Mouse (Mus musculus) stomach, postnatal 0 days (tissue): Measurements from ENCODE around the gene Ephb6. TPM values are rescaled to one million over a fixed set of nuclear protein-coding genes. Genes with fewer than 3 reads are reported as not detected.

Experiments
- ATAC-seq: fragments of 200-750 bp; cut with Nextera tagmentation; 2 replicates; pipeline ENCODE4 v1.8.0; 2017; ENCODE audit not compliant: low FRiP score, low TSS enrichment
- DNase-seq: peaks from one replicate; pipeline ENCODE4 v3.0.0-alpha.2; 2016; ENCODE audit warnings: low spot score
- H3K27ac ChIP-seq: fragments of 300-500 bp; sonication (generic); replicated peaks from 2 replicates; pipeline ENCODE4 v1.5.1; 2014; ENCODE audit warnings: mild to moderate bottlenecking, control low read depth
- H3K27me3 ChIP-seq: fragments of 300-500 bp; sonication (generic); 2 replicates; pipeline ENCODE4 v1.6.1; 2014; ENCODE audit warnings: low read length; ENCODE audit not compliant: control insufficient read depth, insufficient read depth
- H3K36me3 ChIP-seq: fragments of 300-500 bp; sonication (generic); 2 replicates; pipeline ENCODE4 v1.6.1; 2014; ENCODE audit warnings: low read length, mixed read lengths; ENCODE audit not compliant: control insufficient read depth, insufficient read depth
- H3K4me1 ChIP-seq: fragments of 300-500 bp; sonication (generic); replicated peaks from 2 replicates; pipeline ENCODE4 v1.6.1; 2014; ENCODE audit warnings: antibody characterized with exemption; ENCODE audit not compliant: control insufficient read depth, insufficient read depth
- H3K4me2 ChIP-seq: fragments of 300-500 bp; sonication (generic); replicated peaks from 2 replicates; pipeline ENCODE4 v1.6.1; 2014; ENCODE audit warnings: low read depth, mild to moderate bottlenecking, control low read depth, moderate library complexity
- H3K4me3 ChIP-seq: fragments of 300-500 bp; sonication (generic); 2 replicates; pipeline ENCODE4 v1.5.1; 2014; ENCODE audit warnings: low read depth, low read length, control low read depth
- H3K9ac ChIP-seq: fragments of 300-500 bp; sonication (generic); 2 replicates; pipeline ENCODE4 v1.6.1; 2014; ENCODE audit warnings: mild to moderate bottlenecking, low read length, control low read depth, mixed read lengths
- H3K9me3 ChIP-seq: fragments of 300-500 bp; sonication (generic); 2 replicates; pipeline ENCODE4 v1.6.1; 2016; ENCODE audit warnings: low read length; ENCODE audit not compliant: control insufficient read depth
- CTCF ChIP-seq: IDR thresholded peaks from 2 replicates; pipeline ENCODE4 v1.5.1; 2016; ENCODE audit warnings: antibody characterized with exemption, low read depth, mild to moderate bottlenecking, moderate library complexity
- EP300 ChIP-seq: optimal IDR thresholded peaks from 2 replicates; pipeline ENCODE3; 2016; ENCODE audit warnings: antibody characterized with exemption
- WGBS: fragments of 180-500 bp; shearing (Covaris S2); extraction: QIAGEN DNeasy Blood & Tissue Kit; methylation state at CpG from one replicate; pipeline ENCODE4 v1.1.7; 2014; 5-methylcytosine and 5-hydroxymethylcytosine counted together
- polyA plus RNA-seq: library from polyadenylated mRNA; unstranded; fragments of >200 nt; fragmentation: Nextera tagmentation; extraction: Ambion mirVana; gene quantifications from 2 replicates; pipeline ENCODE4 v1.2.1, GENCODE M21; 2015

Ephb6 gene
- polyA plus RNA-seq, 1 experiment from 2014 or later = 23.5 TPM

DNA sequence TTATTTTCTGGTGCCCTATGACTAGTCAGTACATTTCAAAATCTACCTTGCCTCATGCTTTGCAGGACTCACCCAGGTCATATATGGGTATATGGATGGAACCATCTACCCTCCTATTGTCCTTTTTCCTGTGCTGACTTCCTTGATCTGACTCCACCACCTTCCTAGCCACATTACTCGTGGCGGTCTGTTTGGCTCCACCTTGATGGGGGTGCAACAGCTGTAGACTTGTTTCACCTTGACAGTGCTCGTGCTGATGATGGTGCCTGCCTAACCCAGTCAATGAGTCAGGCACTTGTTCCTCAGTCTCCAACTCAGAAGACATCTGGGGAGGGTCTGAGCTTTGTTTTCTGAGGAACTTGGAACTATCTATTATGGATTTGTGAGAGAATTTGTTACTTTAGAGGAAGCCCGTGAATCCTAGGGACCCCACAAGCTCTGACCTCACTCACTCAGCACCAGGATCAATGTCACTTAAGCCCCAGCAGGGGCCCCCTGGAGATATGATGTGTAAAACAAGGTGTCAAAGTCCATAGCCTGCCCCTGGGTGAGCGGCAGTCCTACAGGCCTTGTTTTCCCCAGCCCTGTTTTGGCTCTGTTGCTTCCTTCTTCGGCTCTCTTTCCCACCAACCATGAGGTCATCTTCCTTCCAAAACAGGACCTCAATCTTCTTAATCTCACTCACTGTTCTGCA is 36.0 kb downstream of the Ephb6 start:
- DNase-seq = peak; percentile 30
- Histone ChIP-seq H3K27me3 (no peaks in the 10 kb centered on the region), H3K36me3 (no peaks in the 10 kb centered on the region), H3K9me3 (no peaks in the 10 kb centered on the region), H3K9ac (no peak overlapping the region), H3K27ac (no peak overlapping the region), H3K4me2 (no peak overlapping the region), H3K4me3 (no peak overlapping the region), H3K4me1 (no peaks in the 10 kb centered on the region)
- 57% methylated on average over 6 of the region's 6 CpGs for WGBS
- TF ChIP-seq EP300 = no peak
- TF ChIP-seq CTCF = no peak
- ATAC-seq = peak; percentile 62

DNA sequence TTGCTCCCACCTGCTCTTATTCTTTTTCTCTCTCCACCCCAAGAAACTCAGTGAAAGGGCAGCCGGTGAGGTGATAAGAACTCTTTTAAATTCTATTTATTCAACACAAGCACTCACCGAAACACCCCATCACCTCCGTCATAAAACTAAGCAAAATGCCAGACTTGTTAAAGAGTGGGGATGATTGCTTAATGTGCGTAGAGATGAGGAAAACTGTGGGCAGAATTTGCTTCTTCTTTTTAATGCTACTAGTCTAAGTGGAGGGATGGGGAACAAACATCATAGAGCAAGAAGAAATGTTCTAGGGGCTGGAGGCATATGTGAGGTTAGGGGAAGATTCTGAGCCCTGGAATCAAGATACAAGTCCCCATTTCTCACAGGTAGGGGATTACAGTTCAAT is 37.5 kb downstream of the Ephb6 start:
- Histone ChIP-seq H3K4me3 (no peak overlapping the region), H3K9me3 (no peaks in the 10 kb centered on the region), H3K9ac (no peak overlapping the region), H3K27me3 (no peaks in the 10 kb centered on the region), H3K27ac (no peak overlapping the region), H3K4me1 (no peaks in the 10 kb centered on the region), H3K4me2 (no peak overlapping the region), H3K36me3 (no peaks in the 10 kb centered on the region)
- WGBS = 43% methylated on average over 4 of the region's 4 CpGs
- no peak for TF ChIP-seq CTCF
- TF ChIP-seq EP300 = no peak
- no peak for ATAC-seq
- no peak for DNase-seq

DNA sequence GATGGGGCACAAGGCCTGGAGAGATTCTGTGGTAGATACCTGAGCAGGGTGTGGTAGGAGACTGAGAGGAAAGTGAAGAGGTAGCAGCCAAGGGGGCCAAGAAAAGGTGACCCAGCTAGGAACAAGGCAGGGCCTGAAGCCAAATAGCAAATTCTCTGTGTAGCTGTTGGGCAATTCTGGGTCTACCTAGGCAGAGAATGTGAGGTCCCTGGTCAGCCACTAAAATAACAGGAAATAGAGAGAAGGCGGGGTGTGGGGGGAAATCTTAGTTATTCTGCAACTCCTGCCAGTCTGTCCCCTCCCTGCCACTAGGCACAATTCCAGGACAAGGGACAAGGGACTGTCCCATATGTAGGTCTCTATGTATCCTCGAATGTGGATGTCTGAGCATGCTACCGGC is 37.9 kb downstream of the Ephb6 start:
- no peak overlapping the region for H3K27ac ChIP-seq
- no peak overlapping the region for H3K4me3 ChIP-seq
- H3K9ac ChIP-seq = no peak overlapping the region
- DNase-seq (no peak), ATAC-seq (no peak)
- H3K9me3 ChIP-seq = no peaks in the 10 kb centered on the region
- no peaks in the 10 kb centered on the region for H3K27me3 ChIP-seq
- H3K4me2 ChIP-seq = no peak overlapping the region
- TF ChIP-seq EP300 (no peak), CTCF (no peak)
- no peaks in the 10 kb centered on the region for H3K4me1 ChIP-seq
- no peaks in the 10 kb centered on the region for H3K36me3 ChIP-seq
- 76% methylated on average over 3 of the region's 3 CpGs for WGBS

DNA sequence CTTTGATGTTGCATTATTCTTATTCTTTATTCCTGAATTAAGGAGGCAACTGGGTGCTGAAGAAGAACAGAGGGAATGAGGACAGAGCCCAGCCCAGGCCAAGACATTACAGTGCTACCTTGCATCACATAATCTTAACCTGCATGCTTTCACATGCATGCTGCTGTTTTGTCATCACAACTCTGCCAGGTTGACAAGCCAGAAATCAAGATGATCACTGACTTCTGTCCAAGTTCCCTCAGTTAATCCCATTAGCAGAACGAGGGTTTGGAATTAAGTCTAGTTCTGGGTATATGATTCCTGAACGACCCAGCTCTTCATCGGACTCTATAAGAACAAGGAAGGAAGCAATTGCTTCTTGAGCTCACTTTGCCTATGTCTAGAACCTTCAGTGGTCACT is 40.9 kb downstream of the Ephb6 start:
- WGBS = 84% methylated on average over 3 of the region's 3 CpGs
- no peaks in the 10 kb centered on the region for H3K9me3 ChIP-seq
- no peaks in the 10 kb centered on the region for H3K27me3 ChIP-seq

DNA sequence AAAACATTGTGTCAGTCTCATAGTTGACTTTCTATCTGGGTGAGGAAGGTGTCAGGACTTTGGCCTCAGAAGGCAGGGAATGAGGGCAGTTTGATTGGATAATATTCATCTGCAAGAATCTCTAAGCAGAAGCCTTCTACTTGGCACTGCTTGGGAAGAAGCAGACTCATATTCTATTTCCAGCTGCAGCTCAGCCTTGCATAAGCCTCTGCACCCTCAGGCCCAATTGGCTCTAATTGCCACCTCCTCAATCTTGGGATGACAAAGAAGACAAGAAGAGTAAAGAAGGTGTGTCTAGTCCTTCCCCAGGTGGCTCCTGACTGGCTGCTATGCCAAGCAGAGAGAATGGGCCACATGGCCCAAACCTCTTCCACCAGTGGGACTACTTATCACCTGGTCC is 41.4 kb downstream of the Ephb6 start:
- DNase-seq = no peak
- TF ChIP-seq EP300 (no peak), CTCF (no peak)
- no peaks in the 10 kb centered on the region for H3K4me1 ChIP-seq
- no peaks in the 10 kb centered on the region for H3K9me3 ChIP-seq
- no peak overlapping the region for H3K4me3 ChIP-seq
- H3K9ac ChIP-seq = no peak overlapping the region
- ATAC-seq = no peak
- H3K27ac ChIP-seq = no peak overlapping the region
- no peak overlapping the region for H3K4me2 ChIP-seq
- no peaks in the 10 kb centered on the region for H3K27me3 ChIP-seq
- H3K36me3 ChIP-seq = no peaks in the 10 kb centered on the region

More for the DNA sequence above, 40.9 kb downstream of the Ephb6 start:
- Histone ChIP-seq H3K4me2 (no peak overlapping the region), H3K4me3 (no peak overlapping the region), H3K36me3 (no peaks in the 10 kb centered on the region), H3K4me1 (no peaks in the 10 kb centered on the region), H3K27ac (no peak overlapping the region), H3K9ac (no peak overlapping the region)
- TF ChIP-seq EP300 = no peak
- TF ChIP-seq CTCF = no peak
- ATAC-seq (no peak), DNase-seq (no peak)

DNA sequence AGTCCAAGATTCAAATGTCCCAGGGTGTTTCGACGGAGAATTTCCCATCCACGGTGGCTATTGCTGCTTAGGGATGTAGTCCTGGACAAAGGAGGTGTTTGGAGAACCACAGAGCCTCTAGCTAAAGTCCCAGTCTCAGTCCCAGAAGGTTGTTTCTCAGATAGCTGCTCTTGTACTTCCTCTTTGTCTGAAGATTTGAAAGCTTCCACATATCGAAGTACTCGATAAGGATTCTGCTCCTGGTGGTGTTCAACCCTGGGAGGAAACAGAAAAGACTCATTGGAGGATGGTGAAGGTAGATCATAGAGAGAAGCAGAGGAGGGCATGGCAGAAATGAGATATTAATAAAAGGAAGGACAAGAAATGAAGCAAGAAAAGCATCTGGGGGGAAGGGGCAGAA is 47.9 kb downstream of the Ephb6 start:
- no peak for DNase-seq
- Histone ChIP-seq H3K9ac (no peak overlapping the region), H3K27me3 (no peaks in the 10 kb centered on the region), H3K4me3 (no peak overlapping the region), H3K36me3 (no peaks in the 10 kb centered on the region), H3K9me3 (no peaks in the 10 kb centered on the region), H3K4me1 (no peaks in the 10 kb centered on the region), H3K27ac (no peak overlapping the region), H3K4me2 (no peak overlapping the region)
- 94% methylated on average over 5 of the region's 5 CpGs for WGBS
- TF ChIP-seq EP300 (no peak), CTCF (no peak)
- ATAC-seq = no peak
